19 mouse cellular contexts compared by ENCODE assay signal in genomic region chr1:52708745-52709144, GRCm38 (mm10). TPM values are rescaled to one million over a fixed set of nuclear protein-coding genes. Genes with fewer than 3 reads are reported as not detected.
DNase-seq lines count a peak whose midpoint lies in the region; ATAC-seq lines count a peak whose summit lies in the region.
"Had no signal": no experiment of that assay in that cellular context is flagged by ENCODE, and none has a peak within 500 bp of the region (broad histone marks: within the 10 kb centered on the region; RNA-seq: fewer than 3 reads in every experiment).

No protein-coding gene starts in this region.

- DNase-seq in 416B (ENCODE audit: low read depth), result peak; percentile 94
- DNase-seq in layer of hippocampus, adult 9-10 months (ENCODE audit: low spot score), result no peak
- no peak for DNase-seq in lung, postnatal 14 days
- no peak for DNase-seq in testis, postnatal 14 days (ENCODE audit: low spot score)
- DNase-seq: adrenal gland, adult 8-10 months; adrenal gland, postnatal 36 days; cerebellum, adult 2 months; cerebellum, adult 9-11 months; cerebellum, postnatal 25 days; gastrocnemius, postnatal 10 days; gastrocnemius, postnatal 36 days; heart, adult 11 months had no signal

- ATAC-seq in common myeloid progenitor, adult 5-6 weeks (replicated peaks; ENCODE audit: low read depth, poor library complexity, severe bottlenecking), result peak; percentile 74
- ATAC-seq in megakaryocyte progenitor cell, adult 5-6 weeks (replicated peaks; ENCODE audit: poor library complexity), result peak; percentile 62
- ATAC-seq: activated CD4-positive, CD25-positive, alpha-beta regulatory T cell, adult 4 months; CD4-positive, CD25-positive, alpha-beta regulatory T cell, adult 4 months; forebrain, embryonic 13.5 days; forebrain, embryonic 16.5 days; intestine, embryonic 15.5 days had no signal

RNA-seq across cellular contexts. Expression of gene Mfsd6, which starts 18.5 kb away (rescaled TPM):
- 6.8 and 14.7 TPM in 2 replicates for total RNA-seq in common myeloid progenitor, adult 5-6 weeks (2017)
- 5.4 and 6.2 TPM in 2 replicates for total RNA-seq in megakaryocyte progenitor cell, adult 5-6 weeks (2015)
- total RNA-seq in megakaryocyte progenitor cell, adult 5-6 weeks (2017), result 3.5 and 5.0 TPM in 2 replicates
